Mouse (Mus musculus): ENCODE data around the gene Nfe2.

GRCm38 (mm10) chr15:103289600-103289999 lies 31.4 kb upstream of the Nfe2 start:
- TF ChIP-seq CTCF (IDR thresholded peaks at IDR 0.05; ENCODE audit: low read depth, low read length) = no peak
- no peak for TF ChIP-seq GATA1 (IDR thresholded peaks at IDR 0.05; ENCODE audit: borderline replicate concordance, low read length)
- TF ChIP-seq TAL1 (conservative IDR thresholded peaks at IDR 0.05; ENCODE audit: low read depth, low read length) = no peak

Data from G1E (cell line).